Mouse (Mus musculus): Measurements from ENCODE around the gene Sdcbp2.
"Not testable (repeated sequence)": the region's sequence is repeated elsewhere in the genome, so short reads cannot be mapped to it uniquely, and the experiment has no call there.

The Sdcbp2 gene

DNA sequence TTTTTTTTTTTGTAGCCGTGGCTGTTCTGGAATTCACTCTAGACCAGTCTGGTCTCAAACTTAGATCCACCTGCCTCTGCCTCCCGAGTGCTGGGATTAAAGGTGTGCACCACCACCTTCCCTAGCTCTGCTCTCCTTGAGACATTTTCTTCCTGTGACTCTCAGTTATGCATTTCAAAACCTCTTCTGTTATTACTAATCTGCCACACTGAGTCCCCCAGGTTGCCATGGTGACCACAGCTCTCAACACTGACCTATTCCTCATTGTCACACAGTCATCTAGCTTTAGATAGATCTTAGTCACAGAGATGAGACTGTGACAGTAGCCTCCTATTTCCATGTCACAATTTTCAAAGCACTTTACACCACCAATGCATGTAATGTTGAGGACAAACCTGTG is 3.0 kb upstream of the Sdcbp2 start:
- DNase-seq (ENCODE audit: low spot score) = no peak

DNA sequence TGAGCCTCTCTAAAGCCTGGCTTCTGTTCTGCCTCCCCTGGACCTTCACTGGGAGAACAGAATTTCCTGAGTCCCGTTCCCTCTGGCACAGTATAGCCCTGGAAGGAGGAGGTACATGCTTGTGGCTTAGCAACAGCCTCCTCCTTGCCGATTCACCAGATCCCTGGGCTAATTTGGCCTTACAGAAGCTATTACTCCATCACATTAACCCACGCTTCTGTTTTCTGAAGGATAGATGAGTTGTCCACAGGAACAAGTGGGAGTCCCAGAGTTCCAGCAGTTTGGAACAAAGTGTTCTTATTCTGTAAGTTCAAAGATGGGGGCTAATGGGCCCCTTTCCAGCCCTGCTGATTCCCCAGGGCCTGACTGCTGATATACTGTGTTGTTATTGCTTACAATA is 1.2 kb downstream of the Sdcbp2 start:
- DNase-seq (ENCODE audit: low spot score) = no peak

DNA sequence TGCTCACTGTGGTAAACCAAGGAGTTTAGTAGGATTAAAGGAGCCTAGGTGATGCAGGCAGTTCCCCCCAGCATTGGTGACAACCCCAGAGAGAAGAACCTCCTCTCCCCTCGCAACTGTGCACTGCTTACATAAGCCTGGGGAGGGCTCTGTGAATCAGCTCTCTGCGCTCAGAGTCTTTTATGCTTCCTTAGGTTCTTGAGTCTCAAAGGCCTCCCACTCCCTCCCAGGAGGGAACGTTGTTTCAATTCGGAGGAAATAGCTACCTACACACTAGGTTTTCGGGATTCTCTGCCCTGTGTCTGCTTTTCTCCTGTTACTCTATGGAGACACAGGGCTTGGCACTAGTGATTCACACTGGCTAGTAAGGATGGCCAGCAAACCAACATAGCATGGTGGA is 2.2 kb downstream of the Sdcbp2 start:
- DNase-seq (ENCODE audit: low spot score) = no peak

DNA sequence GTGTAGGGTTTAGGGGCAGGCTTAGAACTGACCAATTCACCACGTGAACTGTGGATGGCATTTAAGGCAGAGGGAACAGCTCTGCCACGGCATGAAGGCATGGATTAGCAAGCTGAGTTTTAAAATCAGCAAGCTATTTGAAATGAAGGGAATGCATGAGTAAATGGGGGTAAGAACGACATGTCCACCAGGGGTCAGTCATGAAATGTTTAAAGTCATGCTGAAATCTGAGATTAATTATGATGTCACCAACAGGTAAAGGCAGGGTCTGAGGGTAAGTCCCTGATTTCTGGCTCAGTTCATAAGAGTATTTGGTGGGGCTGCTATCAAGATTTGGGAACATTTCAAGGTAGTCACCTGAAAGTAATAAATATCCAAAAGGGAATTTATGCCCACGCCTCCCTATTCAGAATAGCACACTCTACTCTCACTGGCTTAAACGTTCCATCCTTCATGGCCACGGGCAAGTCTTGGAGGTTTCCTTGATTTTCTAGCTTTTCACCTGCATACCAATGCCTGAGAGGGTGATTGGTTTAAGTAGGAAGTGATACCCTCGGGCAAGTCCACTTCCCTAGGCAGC is 2.8 kb downstream of the Sdcbp2 start:
- DNase-seq (ENCODE audit: low spot score) = peak; percentile 17

DNA sequence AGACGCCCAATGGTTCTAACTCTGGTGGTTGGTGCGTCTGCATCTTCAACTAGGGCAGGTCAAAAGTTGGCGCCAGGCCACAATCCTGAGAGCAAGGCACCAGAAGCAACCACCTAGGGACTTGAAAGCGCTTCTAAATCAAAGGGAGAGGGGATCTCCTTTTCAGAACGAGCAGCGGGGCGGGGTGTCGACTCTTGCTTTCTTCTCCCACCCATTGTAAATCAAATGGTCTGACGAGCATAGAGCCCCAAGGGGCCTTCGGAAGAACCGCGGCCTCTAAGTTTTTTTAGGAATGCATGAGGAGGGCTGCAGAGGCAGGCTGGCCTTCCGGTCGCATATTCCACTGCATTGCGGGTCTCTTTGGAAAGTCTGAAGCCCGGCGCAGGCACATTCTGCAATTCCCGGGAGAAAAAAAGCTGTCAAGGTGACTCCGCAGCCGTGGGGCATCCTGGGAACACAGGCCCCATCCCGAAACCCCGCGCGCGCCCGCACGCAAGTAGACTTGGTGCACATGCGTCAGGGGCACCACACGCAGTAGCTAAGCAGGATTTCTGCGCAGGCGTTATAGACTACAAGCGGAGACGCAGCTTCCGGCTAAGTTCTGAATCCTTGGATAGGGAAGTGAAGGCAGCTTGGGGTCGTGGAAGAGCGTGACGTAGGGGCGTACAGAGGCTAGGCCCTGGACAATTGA is 3.4 kb downstream of the Sdcbp2 start:
- peak; percentile 71 for DNase-seq (ENCODE audit: low spot score)

DNA sequence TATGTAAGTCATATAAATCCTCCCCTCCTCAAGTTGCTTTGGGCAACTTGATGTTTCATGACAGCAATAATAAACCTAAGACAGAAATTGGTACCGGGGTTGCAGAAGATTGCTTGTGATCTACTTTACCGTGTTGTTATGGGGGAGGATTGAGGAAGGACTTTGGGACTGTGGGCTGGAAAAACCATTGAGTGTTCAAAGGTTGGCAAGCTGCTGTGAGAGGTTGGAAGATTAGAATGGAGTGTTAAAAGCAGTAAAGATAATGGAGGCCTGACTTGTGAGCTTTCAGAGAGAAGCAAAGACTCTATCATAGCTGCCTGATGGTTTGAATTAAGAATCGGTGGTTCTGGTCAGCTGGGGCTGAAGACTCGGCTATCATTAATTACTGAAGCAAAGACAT is 6.8 kb downstream of the Sdcbp2 start:
- DNase-seq (ENCODE audit: low spot score) = no peak

DNA sequence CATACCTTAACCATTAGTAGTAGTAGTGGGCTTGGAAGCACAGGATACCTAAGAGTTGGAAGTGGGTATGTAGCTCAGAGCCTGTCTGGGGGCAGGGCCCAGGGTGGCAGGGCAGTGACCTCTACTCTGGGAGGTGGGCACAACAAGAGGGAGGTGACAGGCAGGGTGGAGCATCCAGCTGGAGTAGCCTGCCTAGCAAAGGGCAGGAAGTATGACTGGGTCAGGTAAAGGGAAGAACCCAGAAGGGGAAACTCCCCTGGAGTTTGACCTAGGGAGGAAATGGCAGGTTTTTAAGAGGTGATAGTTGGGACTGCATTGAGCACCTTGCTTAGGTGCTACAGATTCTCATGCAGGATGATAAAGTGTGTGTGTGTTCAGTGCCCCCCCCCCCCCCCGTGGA is 8.5 kb downstream of the Sdcbp2 start:
- DNase-seq (ENCODE audit: low spot score) = no peak

DNA sequence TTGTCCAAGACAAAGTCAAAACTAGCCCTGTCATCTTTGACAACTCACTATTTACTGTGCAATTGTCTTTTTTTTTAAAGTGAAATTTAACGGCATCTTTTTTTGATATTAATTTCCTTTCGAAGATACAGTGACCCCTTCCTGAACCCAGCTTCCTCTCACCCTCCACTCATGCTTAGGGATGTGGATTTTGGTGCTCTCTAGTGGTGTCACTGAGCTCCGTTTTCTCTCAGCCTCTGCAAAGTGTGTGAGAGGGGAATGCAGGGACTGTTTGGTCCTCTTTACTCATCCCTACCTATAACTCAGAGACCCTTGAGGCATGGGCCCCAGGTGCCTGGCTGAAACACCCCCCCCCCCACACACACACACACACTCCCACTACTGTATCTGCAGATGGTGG is 13.5 kb downstream of the Sdcbp2 start:
- no peak for DNase-seq (ENCODE audit: low spot score)

DNA sequence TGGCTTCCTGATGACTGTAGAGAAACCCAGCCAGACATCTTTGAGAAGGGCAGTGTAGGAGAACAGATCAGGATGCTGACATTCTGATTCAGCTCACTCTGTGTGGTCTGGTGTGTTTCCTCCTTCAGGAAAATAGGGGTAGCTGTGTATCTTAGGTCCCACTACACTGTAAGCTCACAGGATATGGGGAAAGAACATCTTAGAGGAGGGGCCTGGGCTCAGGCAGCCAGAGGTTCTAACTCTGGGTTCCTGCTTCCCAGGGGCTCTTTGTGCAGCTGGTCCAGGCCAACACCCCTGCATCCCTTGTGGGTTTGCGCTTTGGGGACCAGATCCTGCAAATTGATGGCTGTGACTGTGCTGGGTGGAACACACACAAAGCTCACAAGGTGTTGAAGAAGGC is 14.4 kb downstream of the Sdcbp2 start:
- DNase-seq (ENCODE audit: low spot score) = no peak

DNA sequence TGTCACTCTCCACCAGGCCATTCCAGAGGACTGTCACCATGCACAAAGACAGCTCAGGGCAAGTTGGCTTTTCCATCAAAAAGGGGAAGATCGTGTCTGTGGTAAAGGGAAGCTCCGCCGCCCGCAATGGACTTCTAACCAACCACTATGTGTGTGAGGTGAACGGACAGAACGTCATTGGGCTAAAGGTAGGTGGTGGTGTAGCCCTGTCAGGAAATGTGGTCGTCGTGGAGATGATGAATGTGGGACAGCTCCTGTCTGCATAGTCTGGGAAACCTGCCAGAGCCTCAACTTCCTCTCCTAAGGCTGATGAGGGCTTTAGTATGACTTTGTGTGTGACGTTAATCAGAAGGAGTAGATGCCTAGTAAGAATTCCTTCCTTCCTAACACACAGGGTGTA is 14.9 kb downstream of the Sdcbp2 start:
- DNase-seq (ENCODE audit: low spot score) = no peak

DNA sequence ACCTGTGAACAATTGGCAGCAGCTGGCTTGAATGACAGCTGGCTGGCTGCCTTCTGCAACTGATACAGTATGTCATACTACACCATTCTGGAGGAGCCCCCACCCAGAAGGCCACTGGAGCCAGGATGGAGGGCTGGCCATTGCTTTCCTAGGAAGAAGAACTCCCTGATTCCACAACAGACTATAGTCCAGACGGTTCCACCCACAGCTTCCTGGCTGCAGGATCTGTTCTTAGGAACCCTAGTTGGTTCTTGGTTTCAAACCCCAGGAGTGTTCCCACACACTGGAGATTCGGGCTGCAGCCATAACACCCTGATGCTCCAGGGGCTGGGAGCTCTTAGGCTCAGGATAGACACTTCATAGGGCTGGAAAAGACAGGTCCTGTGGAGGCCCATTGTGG is 25.6 kb downstream of the Sdcbp2 start:
- no peak for DNase-seq (ENCODE audit: low spot score)

DNA sequence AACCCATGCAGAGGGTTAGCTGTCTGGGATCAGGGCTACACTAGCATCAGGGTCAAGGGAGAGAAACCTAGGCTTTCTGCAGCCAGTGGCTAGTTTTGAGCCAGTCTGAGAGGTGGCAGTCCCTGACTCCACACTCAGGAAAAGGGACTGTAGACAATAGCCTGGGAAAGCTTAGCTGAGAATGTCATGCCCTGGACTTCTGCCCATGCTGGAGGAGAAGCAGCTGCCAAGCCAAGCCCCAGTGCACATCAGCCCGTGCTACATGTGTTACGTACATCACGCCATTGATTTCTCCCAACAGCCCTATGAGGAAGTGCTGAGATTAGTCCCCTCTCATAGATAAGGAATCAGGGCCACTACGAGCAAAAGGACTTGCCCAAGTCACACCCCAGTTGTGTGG is 29.7 kb downstream of the Sdcbp2 start:
- DNase-seq (ENCODE audit: low spot score) = no peak

DNA sequence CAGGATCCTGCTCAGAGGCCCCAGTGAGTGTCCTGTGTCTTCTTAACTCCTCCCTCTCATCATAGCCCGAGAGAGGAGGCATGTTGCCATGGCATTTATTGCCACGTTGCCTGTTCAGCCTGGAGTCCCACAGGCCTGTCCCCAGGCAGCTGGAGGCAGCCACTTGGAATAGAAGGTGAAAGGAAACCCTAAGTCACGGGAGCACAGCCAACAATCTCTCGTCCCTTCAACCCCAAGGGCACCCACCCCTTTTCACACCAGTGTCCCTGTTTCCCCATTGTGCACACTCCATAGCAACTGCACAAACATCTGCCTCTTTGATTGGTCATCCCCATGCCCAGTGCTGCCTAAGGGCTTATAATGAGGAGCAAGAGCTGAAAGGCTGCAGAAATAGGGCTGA is 31.2 kb downstream of the Sdcbp2 start:
- no peak for DNase-seq (ENCODE audit: low spot score)

DNA sequence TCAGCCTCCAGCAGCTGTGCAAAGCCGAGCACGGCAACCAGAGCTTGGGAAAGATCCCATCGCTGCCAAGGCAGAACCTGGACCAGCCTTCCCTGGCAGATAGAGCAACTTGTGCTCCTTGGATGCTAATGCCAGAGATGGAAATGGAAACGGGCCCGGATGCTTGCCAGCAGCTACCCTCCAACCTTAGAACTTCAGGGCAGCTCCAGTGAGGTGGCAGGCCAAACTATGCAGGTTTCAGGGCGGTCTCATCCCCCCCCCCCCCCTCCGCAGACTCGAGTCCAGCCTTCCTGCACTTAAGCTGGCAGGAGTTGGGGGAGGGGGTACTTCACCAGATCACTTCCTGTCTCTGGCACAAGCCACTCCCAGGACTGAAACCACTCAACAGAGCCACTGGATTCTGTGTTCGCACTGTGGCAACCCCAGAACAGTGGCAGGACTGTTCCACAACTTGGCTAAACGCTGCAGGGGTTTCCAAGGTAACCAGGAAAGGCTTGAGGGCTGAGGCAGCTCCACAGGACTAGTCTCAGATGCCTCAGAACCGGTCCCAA is 33.1 kb downstream of the Sdcbp2 start:
- peak; percentile 11 for DNase-seq (ENCODE audit: low spot score)

DNA sequence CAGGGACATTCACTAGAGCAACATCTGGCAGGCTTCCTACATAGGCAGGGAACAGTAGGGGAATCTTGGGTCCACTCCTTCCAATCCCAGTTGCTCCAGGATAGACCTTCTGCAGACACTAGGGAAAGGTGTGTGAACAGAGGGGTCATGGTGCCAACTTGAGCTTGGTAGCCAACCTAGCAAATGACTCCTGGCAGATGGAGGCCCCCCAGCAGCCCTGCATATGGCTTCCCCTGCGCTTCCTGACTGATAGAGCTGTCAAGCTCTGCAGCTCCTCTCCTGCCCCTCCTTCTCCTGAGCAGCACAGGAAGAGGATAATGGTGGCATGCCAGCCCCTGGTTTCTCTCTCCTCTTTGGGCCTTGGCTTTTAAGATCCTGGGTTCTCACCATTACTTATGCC is 36.0 kb downstream of the Sdcbp2 start:
- DNase-seq (ENCODE audit: low spot score) = no peak

DNA sequence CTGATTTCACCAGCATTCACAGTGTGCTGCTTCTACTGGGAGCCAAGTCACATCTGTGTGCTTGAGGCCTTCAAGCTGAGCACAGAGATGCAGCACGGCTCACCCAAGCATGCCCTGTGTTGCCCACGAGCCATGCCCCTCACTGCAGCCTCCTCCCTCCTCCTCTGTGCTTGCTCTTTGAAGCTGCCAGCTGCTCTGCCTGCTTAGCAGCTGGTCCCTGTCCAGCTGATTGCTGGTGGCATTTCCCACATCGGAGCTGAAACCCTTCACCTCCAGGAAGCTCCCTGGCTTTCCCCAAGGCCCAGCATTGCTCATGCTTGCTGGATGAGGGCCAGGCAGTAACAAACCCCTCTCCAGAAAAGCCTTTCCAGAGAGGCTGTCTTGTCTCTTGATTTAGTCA is 37.6 kb downstream of the Sdcbp2 start:
- no peak for DNase-seq (ENCODE audit: low spot score)

DNA sequence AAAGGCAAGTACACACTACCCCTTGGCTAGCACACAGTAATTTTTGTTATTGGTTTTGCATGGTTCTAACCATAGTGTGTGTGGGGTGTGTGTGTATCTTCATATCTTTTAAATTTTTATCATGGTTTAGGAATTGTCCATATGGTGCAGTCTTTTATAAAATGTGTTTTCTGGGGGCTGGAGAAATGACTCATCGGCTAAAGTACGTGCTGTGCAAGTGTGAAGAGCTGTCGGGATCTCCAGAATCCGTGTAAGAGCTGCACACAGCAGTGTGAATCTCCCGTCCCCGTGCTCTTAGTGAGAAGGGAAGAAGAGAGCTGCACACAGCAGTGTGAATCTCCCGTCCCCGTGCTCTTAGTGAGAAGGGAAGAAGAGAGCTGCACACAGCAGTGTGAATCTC is 43.4 kb downstream of the Sdcbp2 start:
- DNase-seq (ENCODE audit: low spot score) = not testable (repeated sequence)

DNA sequence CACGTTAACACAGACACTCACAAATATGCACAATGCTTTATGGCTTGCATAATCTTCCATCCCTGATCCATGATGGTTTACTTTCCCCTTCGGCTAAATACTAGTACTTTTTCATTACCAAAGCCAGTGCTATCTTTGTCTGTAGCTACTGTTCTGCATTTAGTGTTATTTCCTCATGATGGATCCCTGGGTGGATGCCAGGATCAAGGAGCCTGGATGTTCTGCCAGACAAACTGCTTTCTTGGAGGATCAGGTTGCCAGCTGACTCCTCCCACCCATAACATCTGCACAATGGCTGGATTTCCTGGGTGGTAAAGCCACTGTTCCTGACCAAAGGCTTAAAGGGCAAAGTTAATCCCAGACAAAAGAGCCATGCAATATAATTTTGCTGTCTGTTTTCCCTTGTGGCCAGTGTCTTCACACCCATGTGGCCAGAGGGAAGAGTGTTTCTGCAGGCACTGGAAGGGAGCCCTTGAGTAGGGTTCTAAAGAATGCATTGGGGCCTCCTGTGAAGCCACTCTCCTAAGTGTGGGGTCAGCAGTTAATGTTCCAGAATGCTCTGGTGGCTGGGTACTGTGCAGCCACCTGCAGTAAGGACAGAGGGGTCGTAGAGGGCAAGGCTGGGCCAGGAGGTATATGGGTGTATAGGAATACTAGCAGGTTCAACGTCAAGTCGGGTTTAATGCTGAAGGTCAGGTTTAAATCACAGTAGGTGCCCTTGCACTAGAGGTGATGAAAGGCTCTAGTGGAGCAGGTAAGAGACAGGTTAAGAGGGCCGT is 44.3 kb downstream of the Sdcbp2 start:
- DNase-seq (ENCODE audit: low spot score) = no peak

DNA sequence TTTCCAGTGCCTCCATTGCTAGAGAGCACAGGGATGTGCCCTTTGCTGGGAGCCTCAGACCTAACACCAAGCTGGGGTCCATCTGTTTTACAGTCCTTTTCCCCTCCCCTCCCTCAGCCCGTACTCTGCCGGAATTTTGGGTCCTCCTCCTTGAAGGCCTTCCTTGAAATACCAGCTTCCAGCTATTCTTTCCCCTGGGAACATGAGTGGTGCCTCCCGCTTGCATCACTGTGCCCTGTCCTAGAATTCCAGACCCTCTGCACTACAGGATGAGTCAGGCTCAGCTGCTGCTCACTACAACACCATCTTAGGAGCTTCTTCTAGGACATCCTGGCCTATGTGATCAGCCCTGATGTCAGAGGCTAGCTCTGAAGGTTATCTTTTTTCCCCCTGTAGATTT is 51.4 kb downstream of the Sdcbp2 start:
- DNase-seq (ENCODE audit: low spot score) = no peak

DNA sequence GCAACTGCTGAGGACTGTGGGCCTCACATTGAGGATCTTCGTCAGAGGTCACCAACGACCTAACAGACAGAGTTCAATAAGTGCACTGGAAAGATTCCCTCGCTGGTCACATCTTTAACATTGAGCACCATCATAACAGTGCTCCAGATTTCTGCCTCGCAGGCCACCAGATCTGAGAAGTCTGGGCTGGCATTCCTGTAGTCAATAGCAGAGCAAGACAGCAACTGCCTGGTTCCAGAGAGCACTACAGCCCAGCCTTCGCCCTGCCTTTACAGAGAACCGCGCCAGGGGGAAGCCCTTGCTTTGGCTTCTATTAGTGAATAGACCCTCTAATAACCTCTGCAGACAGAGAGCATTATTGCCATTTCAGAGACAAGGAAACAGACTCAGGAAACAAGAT is 53.9 kb downstream of the Sdcbp2 start:
- no peak for DNase-seq (ENCODE audit: low spot score)

DNA sequence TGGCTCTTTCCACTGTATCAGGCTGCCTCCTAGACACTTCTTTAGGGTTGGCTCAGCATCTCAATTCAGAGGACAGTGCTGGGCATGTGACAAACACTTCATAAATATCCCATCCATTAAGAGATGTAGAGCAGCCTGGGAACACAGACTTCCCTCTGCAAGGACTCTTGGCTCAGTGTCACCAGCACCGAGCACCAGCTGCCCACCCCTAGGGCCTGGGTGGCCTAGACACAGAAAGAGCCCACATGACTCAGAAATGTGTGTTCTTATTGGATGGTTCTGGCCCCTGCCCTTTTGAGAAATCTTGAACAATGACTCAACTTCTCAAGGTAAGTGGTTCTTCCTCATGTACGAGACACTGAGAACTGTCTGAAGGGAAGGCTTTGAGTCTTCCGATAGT is 55.6 kb downstream of the Sdcbp2 start:
- no peak for DNase-seq (ENCODE audit: low spot score)

DNA sequence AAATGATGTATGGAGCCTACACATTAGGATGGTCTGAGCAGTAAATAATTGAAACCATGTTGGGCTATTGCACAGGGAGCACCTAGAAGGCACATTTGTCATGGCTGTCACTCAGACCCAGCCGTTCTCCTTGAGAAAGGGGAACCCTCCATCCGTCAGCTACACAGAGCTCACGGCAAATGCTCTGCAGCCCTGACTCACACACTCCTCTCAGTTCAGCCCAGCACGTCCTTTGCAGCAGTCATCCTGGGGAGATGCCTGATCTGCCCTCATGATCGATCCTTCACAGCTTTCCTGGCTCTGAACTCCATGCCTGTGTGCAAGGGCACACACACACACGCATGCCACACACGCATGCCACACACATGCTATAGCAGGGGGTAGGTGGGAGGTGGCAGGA is 56.9 kb downstream of the Sdcbp2 start:
- no peak for DNase-seq (ENCODE audit: low spot score)

DNA sequence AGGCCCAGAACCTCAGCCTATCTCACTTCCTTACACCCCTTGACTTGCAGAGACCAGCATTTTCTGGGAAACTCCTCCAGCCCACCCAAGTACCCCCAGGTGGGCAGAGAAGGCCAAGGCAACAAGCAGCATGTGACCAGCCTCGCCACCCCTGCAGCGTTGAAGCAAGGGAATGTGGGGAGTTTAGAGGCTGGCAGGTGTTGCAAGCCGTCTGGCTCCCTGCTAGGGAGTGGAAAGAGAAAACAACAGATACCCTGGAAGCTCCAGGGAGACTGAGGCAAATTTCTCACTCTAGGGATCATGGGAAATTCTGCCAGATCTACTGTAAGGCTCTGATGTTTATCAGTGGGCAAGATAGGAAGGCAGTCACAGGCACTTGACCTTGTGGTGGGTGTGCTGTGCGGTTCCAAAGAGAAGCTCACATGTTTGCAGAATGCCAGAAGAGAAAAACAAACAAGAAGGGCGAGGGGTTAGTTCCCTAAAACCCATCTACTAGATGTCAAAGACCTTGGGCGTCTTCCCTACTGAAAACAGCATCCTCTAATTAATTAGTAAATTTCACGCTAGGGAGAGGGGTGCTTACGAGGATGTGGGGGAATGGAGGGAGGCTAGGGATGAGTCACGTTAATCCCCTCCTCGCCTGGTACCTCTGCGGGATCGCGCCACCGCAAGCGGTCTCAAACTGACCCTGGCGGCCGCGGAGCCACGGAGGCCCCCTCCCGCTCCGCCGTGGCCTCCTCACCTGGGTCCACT is 59.2 kb downstream of the Sdcbp2 start:
- no peak for DNase-seq (ENCODE audit: low spot score)

Measured in T-cell, adult 2 months (primary cell).